In the genomic region with DNA sequence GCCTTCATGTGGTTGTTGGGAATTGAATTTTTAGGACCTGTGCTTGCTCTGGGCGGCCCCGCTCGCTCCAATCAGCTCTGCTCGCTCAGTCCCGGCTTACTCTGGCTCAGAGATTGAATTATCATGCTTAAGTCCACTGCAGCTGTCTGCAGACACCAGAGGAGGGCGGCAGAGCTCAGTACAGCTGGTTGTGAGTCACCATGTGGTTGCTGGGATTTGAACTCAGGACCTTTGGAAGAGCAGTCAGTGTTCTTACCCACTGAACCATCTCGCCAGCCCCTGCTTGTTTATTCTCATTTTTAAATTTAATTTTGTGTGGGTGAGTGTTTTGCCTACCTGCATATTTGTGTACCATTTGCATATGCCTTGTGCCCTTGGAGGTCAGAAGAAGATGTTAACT, we compare ENCODE assay signal across 14 mouse cellular contexts. TPM values are rescaled to one million over a fixed set of nuclear protein-coding genes. Genes with fewer than 3 reads are reported as not detected.
DNase-seq lines count a peak whose midpoint lies in the region; TF ChIP-seq lines count a peak whose summit lies in the region.
"Had no signal": no experiment of that assay in that cellular context is flagged by ENCODE, and none has a peak within 500 bp of the region (broad histone marks: within the 10 kb centered on the region; RNA-seq: fewer than 3 reads in every experiment).

No protein-coding gene starts in this region.

- DNase-seq in embryo, embryonic 10 days (ENCODE audit: low spot score), result peak; percentile 29
- DNase-seq in embryo, embryonic 9.5 days (ENCODE audit: extremely low spot score), result no peak
- DNase-seq in liver, adult 2 months (ENCODE audit: extremely low read depth, low read depth, low spot score), result no peak
- DNase-seq in liver (no peak), 3134 (ENCODE audit: extremely low read depth, insufficient read length, low spot score) (peak; percentile 49), ZHBTc4 (ENCODE audit: low read depth, low spot score) (peak; percentile 74)
- DNase-seq in cerebellum, postnatal 14 days, result no peak
- no peak for DNase-seq in ovary, postnatal 10 days (ENCODE audit: low spot score)
- DNase-seq: gastrocnemius, postnatal 10 days had no signal

- 90% methylated on average over 7 of the region's 7 CpGs for WGBS in liver, adult 2 months

- no peak for TF ChIP-seq POLR2A in liver, adult 2 months (IDR thresholded peaks at IDR 0.05; ENCODE audit: extremely low read depth, insufficient read depth, low read length)

- H3K4me1 ChIP-seq in liver, adult 2 months (ENCODE audit: control insufficient read depth, insufficient read depth, low read length), result peaks cover 10% of the 10 kb centered on the region; the same call in 1 of the 2 replicates

- H3K79me2 ChIP-seq in liver, adult 2 months (ENCODE audit: control insufficient read depth, insufficient read depth, low read length), result peaks cover 14% of the 10 kb centered on the region; the same call in 1 of the 2 replicates

- no peak overlapping the region for H3K9ac ChIP-seq in liver, adult 2 months (ENCODE audit: low read depth, low read length)
- H3K9ac ChIP-seq: heart, embryonic 15.5 days had no signal

- no peaks in the 10 kb centered on the region for H3K36me3 ChIP-seq in liver, adult 2 months (ENCODE audit: control insufficient read depth, insufficient read depth, low read length)
- H3K36me3 ChIP-seq: heart, embryonic 15.5 days had no signal

- H3K27me3 ChIP-seq in liver, adult 2 months (ENCODE audit: control insufficient read depth, insufficient read depth, low read length), result no peaks in the 10 kb centered on the region
- H3K27me3 ChIP-seq: heart, embryonic 15.5 days had no signal

- H3K4me3 ChIP-seq in liver, adult 2 months (ENCODE audit: insufficient read depth, low read depth, low read length), result no peak overlapping the region
- H3K4me3 ChIP-seq: heart, embryonic 15.5 days had no signal

- H3K27ac ChIP-seq in liver, adult 2 months (replicated peaks; ENCODE audit: insufficient read depth, low read depth, low read length), result no peak overlapping the region
- H3K27ac ChIP-seq: heart, embryonic 15.5 days had no signal

- TF ChIP-seq CTCF in liver, adult 2 months (IDR thresholded peaks at IDR 0.05; ENCODE audit: low read depth, low read length), result peak; percentile 65

RNA-seq across cellular contexts. Expression of gene Slc35g3, which starts 1.8 kb away (rescaled TPM):
- not detected in 2 replicates for total RNA-seq in liver, adult 2 months (2014; rRNA removed)
- polyA plus RNA-seq in liver, adult 2 months (2012; rRNA removed), result not detected in 2 replicates
- total RNA-seq: gastrocnemius, postnatal 10 days; left cerebral cortex, postnatal 14 days; monocyte, adult 5-6 weeks had no signal
- polyA plus RNA-seq: forebrain, embryonic 11.5 days; inflammation-experienced regulatory T-cells, adult 6 months had no signal

RNA-seq across cellular contexts. Expression of gene Zbtb4, which starts 2.2 kb away (rescaled TPM):
- total RNA-seq in liver, adult 2 months (2014; rRNA removed), result 2.6 and 4.4 TPM in 2 replicates
- 8.2 and 9.7 TPM in 2 replicates for polyA plus RNA-seq in liver, adult 2 months (2012; rRNA removed)

RNA-seq across cellular contexts. Expression of gene Polr2a, which starts 5.1 kb away (rescaled TPM):
- 10.0 and 12.6 TPM in 2 replicates for total RNA-seq in liver, adult 2 months (2014; rRNA removed)
- 9.9 and 10.6 TPM in 2 replicates for polyA plus RNA-seq in liver, adult 2 months (2012; rRNA removed)

RNA-seq across cellular contexts. Expression of gene Chrnb1, which starts 32.2 kb away (rescaled TPM):
- total RNA-seq in liver, adult 2 months (2014; rRNA removed), result 0.46 and 0.54 TPM in 2 replicates
- polyA plus RNA-seq in liver, adult 2 months (2012; rRNA removed), result 0.28 and 0.35 TPM in 2 replicates

RNA-seq across cellular contexts. Expression of gene Fgf11, which starts 38.1 kb away (rescaled TPM):
- 0.18 and 0.20 TPM in 2 replicates for total RNA-seq in liver, adult 2 months (2014; rRNA removed)
- polyA plus RNA-seq in liver, adult 2 months (2012; rRNA removed), result 0.33 and 0.34 TPM in 2 replicates
- total RNA-seq: monocyte, adult 5-6 weeks had no signal
- polyA plus RNA-seq: inflammation-experienced regulatory T-cells, adult 6 months had no signal

Comparison
In these comparisons a context has a peak if more than half of its experiments do, and no peak if none do; other contexts are left out.
1. DNase-seq: peak in embryo, embryonic 10 days (single experiment), 3134 (single experiment) and ZHBTc4 (single experiment); none in embryo, embryonic 9.5 days (single experiment), liver, adult 2 months (single experiment), liver (single experiment), cerebellum, postnatal 14 days (0 of 2) and ovary, postnatal 10 days (single experiment).